In genomic region chr1:179866056-179866772, GRCm38 (mm10) we compare ENCODE assay signal across 9 mouse cellular contexts.
A peak's percentile ranks its signal among the peaks of the same experiment; 100 is the strongest.
DNase-seq lines count a peak whose midpoint lies in the region; ATAC-seq and TF ChIP-seq lines count a peak whose summit lies in the region.
"Had no signal": no experiment of that assay in that cellular context is flagged by ENCODE, and none has a peak within 500 bp of the region (broad histone marks: within the 10 kb centered on the region; RNA-seq: fewer than 3 reads in every experiment).

No protein-coding gene starts in this region.

- no peak overlapping the region for H3K4me3 ChIP-seq in forebrain, embryonic 10.5 days
- H3K4me3 ChIP-seq in forebrain, embryonic 11.5 days (ENCODE audit: low read depth, low read length): no peak overlapping the region
- H3K4me3 ChIP-seq in embryonic facial prominence, embryonic 13.5 days: no peak overlapping the region
- no peak overlapping the region for H3K4me3 ChIP-seq in lung, postnatal 0 days (ENCODE audit: low read depth, low read length)
- H3K4me3 ChIP-seq: liver, embryonic 15.5 days had no signal

- no peaks in the 10 kb centered on the region for H3K36me3 ChIP-seq in forebrain, embryonic 10.5 days (replicated peaks)
- no peaks in the 10 kb centered on the region for H3K36me3 ChIP-seq in forebrain, embryonic 11.5 days (ENCODE audit: control insufficient read depth, insufficient read depth, low read length)
- H3K36me3 ChIP-seq in embryonic facial prominence, embryonic 13.5 days: no peaks in the 10 kb centered on the region
- H3K36me3 ChIP-seq in lung, postnatal 0 days (ENCODE audit: insufficient read depth, low read length): no peaks in the 10 kb centered on the region
- H3K36me3 ChIP-seq: liver, embryonic 15.5 days had no signal

- WGBS in forebrain, embryonic 10.5 days: 79% methylated on average over 16 of the region's 16 CpGs
- 83% methylated on average over 16 of the region's 16 CpGs for WGBS in forebrain, embryonic 11.5 days
- 48% methylated on average over 16 of the region's 16 CpGs for WGBS in embryonic facial prominence, embryonic 13.5 days
- 39% methylated on average over 16 of the region's 16 CpGs for WGBS in lung, postnatal 0 days

- TF ChIP-seq EP300 in lung, postnatal 0 days (IDR thresholded peaks at IDR 0.05): peak; percentile 80

- no peak for DNase-seq in forebrain, embryonic 10.5 days (ENCODE audit: extremely low spot score, low spot score)
- no peak for DNase-seq in forebrain, embryonic 11.5 days (ENCODE audit: low spot score)
- DNase-seq in kidney, adult 9 months: peak; percentile 87
- peak; percentile 81 for DNase-seq in lung, postnatal 0 days (ENCODE audit: low spot score)
- DNase-seq in left cerebral cortex, adult 8-10 months (ENCODE audit: low spot score in 2 of 2): no peak
- DNase-seq in cerebellum, adult 11-12 months: no peak
- DNase-seq in retina, embryonic 14.5 days (ENCODE audit: low spot score): no peak

- H3K4me1 ChIP-seq in forebrain, embryonic 10.5 days: peaks cover 20% of the 10 kb centered on the region; the same call in 1 of the 2 replicates
- H3K4me1 ChIP-seq in forebrain, embryonic 11.5 days (replicated peaks; ENCODE audit: control insufficient read depth, insufficient read depth, low read length): no peaks in the 10 kb centered on the region
- no peaks in the 10 kb centered on the region for H3K4me1 ChIP-seq in embryonic facial prominence, embryonic 13.5 days
- peaks cover 2% of the 10 kb centered on the region; the same call in 1 of the 2 replicates for H3K4me1 ChIP-seq in lung, postnatal 0 days (ENCODE audit: insufficient read depth, low read depth, low read length)

- H3K4me2 ChIP-seq in forebrain, embryonic 11.5 days (ENCODE audit: low read depth, low read length, severe bottlenecking): no peak overlapping the region
- no peak overlapping the region for H3K4me2 ChIP-seq in embryonic facial prominence, embryonic 13.5 days
- 0 out of 2 replicates have a peak overlapping the region, but pooled peaks have one; percentile 11 for H3K4me2 ChIP-seq in lung, postnatal 0 days (replicated peaks; ENCODE audit: low read depth, low read length)
- H3K4me2 ChIP-seq: liver, embryonic 15.5 days had no signal

- H3K27ac ChIP-seq in forebrain, embryonic 10.5 days: peak overlapping the region; percentile 27; the same call in 1 of the 2 replicates
- H3K27ac ChIP-seq in forebrain, embryonic 11.5 days (ENCODE audit: low read depth, low read length): no peak overlapping the region
- H3K27ac ChIP-seq in embryonic facial prominence, embryonic 13.5 days: peak overlapping the region; percentile 18; the same call in 1 of the 2 replicates
- peak overlapping the region; percentile 82 for H3K27ac ChIP-seq in lung, postnatal 0 days (ENCODE audit: low read length)
- H3K27ac ChIP-seq: liver, embryonic 15.5 days had no signal

- no peak for TF ChIP-seq CTCF in lung, postnatal 0 days (IDR thresholded peaks at IDR 0.05)

- no peaks in the 10 kb centered on the region for H3K9me3 ChIP-seq in forebrain, embryonic 10.5 days
- H3K9me3 ChIP-seq in forebrain, embryonic 11.5 days (ENCODE audit: control insufficient read depth, low read length): no peaks in the 10 kb centered on the region
- no peaks in the 10 kb centered on the region for H3K9me3 ChIP-seq in embryonic facial prominence, embryonic 13.5 days
- no peaks in the 10 kb centered on the region for H3K9me3 ChIP-seq in lung, postnatal 0 days (ENCODE audit: low read length)
- H3K9me3 ChIP-seq: liver, embryonic 15.5 days had no signal

- no peaks in the 10 kb centered on the region for H3K27me3 ChIP-seq in forebrain, embryonic 10.5 days (ENCODE audit: poor library complexity, severe bottlenecking)
- no peaks in the 10 kb centered on the region for H3K27me3 ChIP-seq in forebrain, embryonic 11.5 days (ENCODE audit: control insufficient read depth, insufficient read depth, low read length)
- H3K27me3 ChIP-seq in embryonic facial prominence, embryonic 13.5 days: no peaks in the 10 kb centered on the region
- no peaks in the 10 kb centered on the region for H3K27me3 ChIP-seq in lung, postnatal 0 days (replicated peaks; ENCODE audit: insufficient read depth, low read length)
- H3K27me3 ChIP-seq: liver, embryonic 15.5 days had no signal

- H3K9ac ChIP-seq in forebrain, embryonic 11.5 days (ENCODE audit: low read length): no peak overlapping the region
- no peak overlapping the region for H3K9ac ChIP-seq in embryonic facial prominence, embryonic 13.5 days
- no peak overlapping the region for H3K9ac ChIP-seq in lung, postnatal 0 days (replicated peaks; ENCODE audit: low read depth)
- H3K9ac ChIP-seq: liver, embryonic 15.5 days had no signal

- ATAC-seq in forebrain, embryonic 11.5 days (replicated peaks; ENCODE audit: low FRiP score): no peak
- ATAC-seq in embryonic facial prominence, embryonic 13.5 days (ENCODE audit: insufficient number of reproducible peaks, insufficient read depth, low FRiP score, low TSS enrichment, low read depth): no peak
- ATAC-seq in lung, postnatal 0 days: peak; percentile 79

Comparison
In these comparisons a context has a peak if more than half of its experiments do, and no peak if none do; other contexts are left out.
1. DNase-seq: peak in kidney, adult 9 months (single experiment) and lung, postnatal 0 days (single experiment); none in forebrain, embryonic 10.5 days (single experiment), forebrain, embryonic 11.5 days (single experiment), left cerebral cortex, adult 8-10 months (0 of 2), cerebellum, adult 11-12 months (single experiment) and retina, embryonic 14.5 days (single experiment).